Mouse (Mus musculus): Measurements from ENCODE around the gene Spaar.

Spaar gene

DNA sequence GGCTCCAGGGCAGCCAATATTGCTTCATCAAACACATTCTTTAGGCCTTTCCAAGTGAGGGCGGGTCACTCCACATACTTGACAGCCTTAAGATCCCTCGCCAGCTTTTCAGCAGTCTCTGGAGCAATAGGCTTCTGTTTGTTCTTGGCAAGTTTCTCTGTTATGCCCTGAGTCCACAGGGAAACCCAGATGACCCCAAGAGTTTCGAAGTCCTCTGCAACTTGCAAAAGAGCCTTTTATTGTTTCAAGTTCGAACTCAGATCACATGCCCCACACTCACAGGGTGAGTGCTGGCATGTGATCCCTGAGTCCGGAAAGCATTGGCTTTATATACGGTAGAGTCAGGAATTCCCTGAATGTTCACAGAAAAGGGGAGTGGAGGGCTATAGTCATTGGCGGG, 69.1 kb downstream of the Spaar start:
- DNase-seq (ENCODE audit: low spot score) = no peak

All from spleen, adult 12 weeks (tissue).